Mouse (Mus musculus) cerebellum, adult 2 months (tissue): ENCODE data around the gene Mthfr. TPM values are rescaled to one million over a fixed set of nuclear protein-coding genes. Genes with fewer than 3 reads are reported as not detected.
"Not testable (repeated sequence)": the region's sequence is repeated elsewhere in the genome, so short reads cannot be mapped to it uniquely, and the experiment has no call there.

Experiments used
- DNase-seq, 2 experiments: peaks; one replicate each; pipeline ENCODE4 v3.0.0; 2021
- H3K27ac ChIP-seq: fragments of 200-500 bp; 2 replicates; pipeline ENCODE4 v1.5.1; 2012; ENCODE audit warnings: low read length, control low read depth, inconsistent platforms; ENCODE audit not compliant: insufficient read depth
- H3K27me3 ChIP-seq: fragments of 200-500 bp; 2 replicates; pipeline ENCODE4 v1.6.1; 2012; ENCODE audit warnings: inconsistent platforms, mild to moderate bottlenecking, low read length, moderate library complexity; ENCODE audit not compliant: control insufficient read depth, insufficient read depth
- H3K4me1 ChIP-seq: fragments of 200-500 bp; 2 replicates; pipeline ENCODE4 v1.6.1; 2011; ENCODE audit warnings: low read length; ENCODE audit not compliant: control insufficient read depth, insufficient read depth
- H3K4me3 ChIP-seq: fragments of 200-500 bp; replicated peaks from 2 replicates; pipeline ENCODE3; 2011; ENCODE audit warnings: mild to moderate bottlenecking, low read depth, low read length, control low read depth; ENCODE audit not compliant: insufficient read depth
- CTCF ChIP-seq: fragments of 200-500 bp; IDR thresholded peaks from 2 replicates; pipeline ENCODE4 v1.5.1; 2011; ENCODE audit warnings: low read depth, mild to moderate bottlenecking, control low read depth, low read length, moderate library complexity, borderline replicate concordance; ENCODE audit not compliant: insufficient read depth
- POLR2A ChIP-seq: fragments of 200-500 bp; IDR thresholded peaks from 2 replicates; pipeline ENCODE4 v1.6.1; 2011; ENCODE audit warnings: low read length, control low read depth, borderline replicate concordance; ENCODE audit not compliant: insufficient read depth
- WGBS: fragments of 180-500 bp; shearing (Covaris S2); methylation state at CpG from one replicate; pipeline ENCODE4 v1.1.7; 2018; 5-methylcytosine and 5-hydroxymethylcytosine counted together
- polyA plus RNA-seq: library from polyadenylated mRNA; depleted of rRNA; stranded (reverse); fragments of >200 nt; gene quantifications from 2 replicates; pipeline ENCODE4 v1.2.3, GENCODE M21; 2012

Gene Mthfr
- polyA plus RNA-seq, 1 experiment, result 27.2 TPM

DNA sequence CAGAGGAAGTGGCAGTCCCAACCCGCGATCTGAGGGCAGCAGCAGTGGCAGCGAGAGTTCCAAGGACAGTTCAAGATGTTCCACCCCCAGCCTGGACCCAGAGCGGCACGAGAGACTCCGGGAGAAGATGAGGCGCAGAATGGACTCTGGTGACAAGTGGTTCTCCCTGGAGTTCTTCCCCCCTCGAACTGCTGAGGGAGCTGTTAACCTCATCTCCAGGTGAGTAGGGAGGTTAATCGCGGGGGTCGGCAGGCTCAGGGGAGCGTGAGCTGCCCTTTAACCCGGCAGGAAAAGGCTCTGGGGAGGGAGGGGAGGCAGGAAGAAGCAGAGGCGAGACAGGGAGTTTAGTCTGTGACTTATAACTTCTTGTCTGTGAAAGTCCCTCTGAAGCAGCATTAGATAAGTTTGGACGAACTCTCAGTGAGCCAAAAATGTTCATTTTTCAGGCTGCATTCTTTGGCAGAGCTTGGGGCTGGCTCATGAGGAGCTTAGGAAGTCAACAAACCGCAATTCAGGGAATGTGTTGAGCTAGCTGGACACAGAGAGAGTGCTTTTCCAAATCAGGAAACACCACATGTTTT, 2.8 kb downstream of the Mthfr start:
- Histone ChIP-seq H3K27me3 (no peaks in the 10 kb centered on the region), H3K4me3 (peak overlapping the region; percentile 44), H3K27ac (peak overlapping the region; percentile 22; the same call in 1 of the 2 replicates), H3K4me1 (peaks cover 22% of the 10 kb centered on the region)
- WGBS, result 24% methylated on average over 16 of the region's 16 CpGs
- no peak for DNase-seq
- TF ChIP-seq CTCF (no peak), POLR2A (no peak)

DNA sequence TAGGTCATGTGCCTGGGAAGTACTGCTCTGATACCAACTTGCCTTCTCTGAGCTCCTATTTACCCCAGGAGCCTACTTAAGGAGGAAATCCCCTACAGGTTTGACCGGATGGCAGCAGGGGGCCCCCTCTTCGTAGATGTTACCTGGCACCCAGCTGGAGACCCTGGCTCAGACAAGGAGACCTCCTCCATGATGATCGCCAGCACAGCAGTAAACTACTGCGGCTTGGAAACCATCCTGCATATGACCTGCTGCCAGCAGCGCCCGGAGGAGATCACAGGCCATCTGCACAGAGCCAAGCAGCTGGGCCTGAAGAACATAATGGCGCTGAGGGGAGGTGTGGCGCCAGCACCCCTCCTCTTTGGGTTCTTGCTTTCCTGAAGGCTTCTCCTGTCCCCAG, 4.5 kb downstream of the Mthfr start:
- 3% methylated on average over 6 of the region's 8 CpGs for WGBS
- H3K4me1 ChIP-seq, result peaks cover 20% of the 10 kb centered on the region
- not testable (repeated sequence) for H3K27me3 ChIP-seq, H3K27ac ChIP-seq, H3K4me3 ChIP-seq, DNase-seq

DNA sequence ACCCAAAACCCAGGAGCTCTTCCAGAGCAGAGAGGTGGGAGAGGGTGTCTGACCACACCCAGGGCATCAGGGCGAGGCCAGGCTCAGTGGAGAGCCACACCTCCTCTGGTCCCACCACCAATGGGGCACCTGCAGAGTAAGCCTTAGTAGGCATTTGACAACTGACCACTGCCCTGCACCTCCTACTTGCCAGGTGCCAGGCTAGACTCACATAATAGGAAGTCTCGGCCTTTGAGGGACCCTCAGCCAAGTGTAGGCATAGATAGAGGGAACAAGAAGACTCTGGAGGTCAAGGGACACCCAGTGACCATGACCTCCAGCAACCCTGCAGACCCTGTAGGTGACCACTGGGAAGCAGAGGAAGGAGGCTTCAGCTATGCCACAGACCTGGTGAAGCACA, 5.2 kb downstream of the Mthfr start:
- 91% methylated on average over 2 of the region's 2 CpGs for WGBS
- Histone ChIP-seq H3K4me3 (no peak overlapping the region), H3K27ac (no peak overlapping the region), H3K27me3 (no peaks in the 10 kb centered on the region), H3K4me1 (peaks cover 20% of the 10 kb centered on the region)
- TF ChIP-seq CTCF (no peak), POLR2A (no peak)
- DNase-seq, result no peak

DNA sequence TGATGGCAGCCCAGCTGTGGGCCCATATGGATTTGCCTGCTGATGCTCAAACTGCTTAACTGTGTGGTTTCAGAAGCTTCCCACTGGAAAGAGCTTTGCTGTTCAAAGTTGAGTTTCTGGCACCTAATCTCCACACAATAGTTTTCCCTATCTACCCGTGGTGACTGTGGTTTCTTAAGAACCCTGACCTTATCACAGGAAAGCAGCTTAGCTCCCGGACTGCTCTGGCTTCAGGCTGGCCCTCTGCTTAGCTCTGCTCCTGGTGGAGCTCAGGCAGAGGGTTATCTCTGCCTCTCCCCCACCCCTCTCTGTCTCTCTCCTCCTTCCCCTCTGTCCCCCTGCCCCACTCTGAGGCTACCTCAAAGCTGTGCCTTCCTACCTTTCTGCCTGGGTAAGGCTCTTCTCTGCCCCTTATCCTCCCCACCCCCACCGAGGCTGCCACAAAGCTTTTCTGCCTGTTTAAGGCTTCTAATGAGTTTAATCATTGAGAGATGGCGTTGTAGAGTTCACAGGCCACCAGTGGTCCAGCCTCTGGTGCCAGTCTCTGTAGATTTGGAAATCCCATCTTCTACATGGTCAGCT, 7.7 kb downstream of the Mthfr start:
- Histone ChIP-seq H3K4me1 (peaks cover 3% of the 10 kb centered on the region), H3K27ac (no peak overlapping the region), H3K27me3 (no peaks in the 10 kb centered on the region), H3K4me3 (no peak overlapping the region)
- DNase-seq, result no peak
- WGBS, result 77% methylated on average over 4 of the region's 4 CpGs
- no peak for TF ChIP-seq CTCF
- no peak for TF ChIP-seq POLR2A

DNA sequence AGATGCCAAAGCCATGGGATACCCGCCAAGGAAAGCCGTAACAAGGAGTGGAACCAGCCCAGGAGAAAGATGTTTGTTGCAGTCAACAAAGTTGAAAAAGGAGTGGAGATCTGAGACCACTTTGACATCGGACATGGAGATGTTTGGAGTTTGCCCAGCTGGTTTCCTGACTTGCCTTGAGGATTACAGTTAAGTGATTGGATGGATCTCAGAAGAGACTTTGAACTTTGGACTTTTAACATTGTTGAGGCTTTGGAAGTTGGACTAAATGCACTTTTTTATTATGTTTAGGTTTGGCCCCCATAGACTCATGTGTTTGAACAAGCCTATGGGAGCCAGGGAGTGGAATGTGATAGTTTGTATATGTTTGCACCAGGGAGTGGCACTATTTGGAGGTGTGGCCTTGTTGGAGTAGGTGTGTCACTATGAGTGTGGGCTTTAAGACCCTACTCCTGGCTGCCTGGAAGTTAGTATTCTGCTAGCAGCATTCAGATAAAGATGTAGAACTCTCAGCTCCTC, 11.6 kb downstream of the Mthfr start:
- not testable (repeated sequence) for DNase-seq, H3K4me3 ChIP-seq, H3K27me3 ChIP-seq, H3K27ac ChIP-seq
- 93% methylated on average over 3 of the region's 3 CpGs for WGBS
- peaks cover 20% of the 10 kb centered on the region for H3K4me1 ChIP-seq

DNA sequence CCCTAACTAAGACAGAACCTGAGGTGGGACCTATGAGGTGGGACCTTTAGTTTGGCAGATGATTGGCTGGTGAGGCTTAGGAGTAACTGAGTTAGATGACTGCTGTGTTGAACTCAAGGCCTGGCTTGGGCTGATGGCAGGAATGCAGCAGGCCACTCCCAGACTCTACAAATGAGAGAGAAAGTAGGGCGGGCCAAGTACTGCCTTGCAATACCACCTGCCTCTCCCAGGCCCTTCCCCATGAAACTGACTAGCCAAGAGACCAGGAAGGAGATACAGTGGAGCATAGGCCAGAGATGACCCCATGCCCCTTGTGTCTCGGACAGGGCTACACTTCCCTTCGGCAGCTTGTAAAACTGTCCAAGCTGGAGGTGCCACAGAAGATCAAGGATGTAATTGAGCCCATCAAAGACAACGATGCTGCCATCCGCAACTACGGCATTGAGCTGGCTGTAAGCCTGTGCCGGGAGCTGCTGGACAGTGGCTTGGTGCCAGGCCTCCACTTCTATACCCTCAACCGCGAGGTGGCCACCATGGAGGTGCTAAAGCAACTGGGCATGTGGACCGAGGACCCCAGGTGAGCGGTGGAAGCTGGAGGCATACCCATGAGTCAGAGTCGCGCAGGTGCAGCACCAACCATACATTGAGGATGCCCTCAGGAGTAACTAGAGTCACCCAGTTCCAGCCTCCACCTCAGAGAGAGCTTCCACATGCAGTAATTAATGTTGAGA, 12.3 kb downstream of the Mthfr start:
- no peak for DNase-seq
- H3K4me3 ChIP-seq, result no peak overlapping the region
- no peak for TF ChIP-seq POLR2A
- TF ChIP-seq CTCF, result no peak

DNA sequence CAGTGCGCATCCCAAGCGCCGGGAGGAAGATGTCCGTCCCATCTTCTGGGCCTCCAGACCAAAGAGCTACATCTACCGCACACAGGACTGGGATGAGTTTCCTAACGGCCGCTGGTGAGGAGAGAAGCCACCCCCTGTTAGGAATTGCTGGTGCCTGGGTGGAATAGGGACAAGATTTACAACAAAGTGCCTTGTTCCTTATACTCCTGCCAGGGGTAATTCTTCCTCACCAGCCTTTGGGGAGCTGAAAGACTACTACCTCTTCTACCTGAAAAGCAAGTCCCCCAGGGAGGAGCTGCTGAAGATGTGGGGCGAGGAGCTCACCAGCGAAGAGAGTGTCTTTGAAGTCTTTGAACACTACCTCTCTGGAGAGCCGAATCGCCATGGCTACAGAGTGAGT, 13.0 kb downstream of the Mthfr start:
- no peaks in the 10 kb centered on the region for H3K27me3 ChIP-seq
- no peak for DNase-seq
- WGBS, result 91% methylated on average over 11 of the region's 11 CpGs

More for the DNA sequence above, 12.3 kb downstream of the Mthfr start:
- Histone ChIP-seq H3K27me3 (no peaks in the 10 kb centered on the region), H3K4me1 (peaks cover 27% of the 10 kb centered on the region), H3K27ac (no peak overlapping the region)
- 45% methylated on average over 13 of the region's 13 CpGs for WGBS

DNA sequence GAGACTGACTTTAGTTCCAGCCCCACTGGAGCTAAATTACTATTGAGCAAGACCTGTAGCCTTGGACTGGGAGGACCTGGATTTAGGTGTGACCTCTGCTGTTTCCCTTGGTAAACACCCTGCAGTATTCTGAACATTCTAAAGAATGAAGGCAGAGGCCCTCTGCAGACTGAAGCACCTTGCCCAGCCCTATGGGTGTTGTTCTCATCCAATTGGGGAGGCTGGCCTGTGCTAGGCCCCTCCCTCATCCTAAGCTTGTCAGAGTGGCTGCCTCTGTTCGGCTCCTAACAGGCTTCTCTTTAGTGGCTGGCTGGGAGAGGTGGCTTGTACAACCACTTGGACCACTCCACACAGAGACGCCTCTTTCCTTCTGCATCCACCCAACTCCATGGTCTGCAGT, 14.1 kb downstream of the Mthfr start:
- no peak overlapping the region for H3K27ac ChIP-seq
- TF ChIP-seq CTCF (no peak), POLR2A (no peak)
- H3K27me3 ChIP-seq, result no peaks in the 10 kb centered on the region
- H3K4me3 ChIP-seq, result no peak overlapping the region
- WGBS, result 61% methylated on average over 2 of the region's 2 CpGs
- peaks cover 41% of the 10 kb centered on the region for H3K4me1 ChIP-seq
- DNase-seq, result no peak

More for the DNA sequence above, 13.0 kb downstream of the Mthfr start:
- TF ChIP-seq CTCF, result no peak
- no peak for TF ChIP-seq POLR2A
- peaks cover 34% of the 10 kb centered on the region for H3K4me1 ChIP-seq
- no peak overlapping the region for H3K27ac ChIP-seq
- no peak overlapping the region for H3K4me3 ChIP-seq
